Mouse (Mus musculus): ENCODE measurements around the gene Ago3.

GRCm38 (mm10) chr4:126431746-126432145 is 2.4 kb upstream of the Ago3 start:
- TF ChIP-seq CTCF (IDR thresholded peaks at IDR 0.05; ENCODE audit: extremely low read depth, insufficient read depth, insufficient read length, insufficient replicate concordance) (no peak), POLR2A (IDR thresholded peaks at IDR 0.05; ENCODE audit: low read depth, low read length) (no peak)
